Mouse (Mus musculus) forebrain, embryonic 10.5 days (tissue): ENCODE data around the gene Nacad. TPM values are rescaled to one million over a fixed set of nuclear protein-coding genes. Genes with fewer than 3 reads are reported as not detected.

Experiments used
- DNase-seq: peaks from one replicate; pipeline ENCODE4 v3.0.0-alpha.2; 2017; ENCODE audit warnings: low spot score; ENCODE audit errors: extremely low spot score
- H3K27ac ChIP-seq: fragments of 300-500 bp; sonication (generic); 2 replicates; pipeline ENCODE4 v1.5.1; 2016; ENCODE audit warnings: mild to moderate bottlenecking
- H3K27me3 ChIP-seq: fragments of 300-500 bp; sonication (generic); 2 replicates; pipeline ENCODE4 v1.6.1; 2016; ENCODE audit warnings: mild to moderate bottlenecking; ENCODE audit not compliant: poor library complexity, severe bottlenecking
- H3K36me3 ChIP-seq: fragments of 300-500 bp; sonication (generic); replicated peaks from 2 replicates; pipeline ENCODE4 v1.6.1; 2016; ENCODE audit warnings: mild to moderate bottlenecking, moderate library complexity
- H3K4me1 ChIP-seq: fragments of 300-500 bp; sonication (generic); 2 replicates; pipeline ENCODE4 v1.6.1; 2016
- H3K4me3 ChIP-seq: fragments of 300-500 bp; sonication (generic); 2 replicates; pipeline ENCODE4 v1.5.1; 2016; ENCODE audit warnings: mild to moderate bottlenecking, moderate library complexity
- H3K9me3 ChIP-seq: fragments of 300-500 bp; sonication (generic); 2 replicates; pipeline ENCODE4 v1.6.1; 2016; ENCODE audit warnings: mild to moderate bottlenecking, moderate library complexity
- WGBS: fragments of 180-500 bp; shearing (Covaris S2); methylation state at CpG from one replicate; pipeline ENCODE4 v1.1.7; 2016; 5-methylcytosine and 5-hydroxymethylcytosine counted together
- polyA plus RNA-seq: library from polyadenylated mRNA; unstranded; fragments of >200 nt; fragmentation: Nextera tagmentation; extraction: Ambion mirVana; gene quantifications from 2 replicates; pipeline ENCODE4 v1.2.1, GENCODE M21; 2016

Gene Nacad
- polyA plus RNA-seq, 1 experiment from 2014 or later = 7.1 TPM

DNA sequence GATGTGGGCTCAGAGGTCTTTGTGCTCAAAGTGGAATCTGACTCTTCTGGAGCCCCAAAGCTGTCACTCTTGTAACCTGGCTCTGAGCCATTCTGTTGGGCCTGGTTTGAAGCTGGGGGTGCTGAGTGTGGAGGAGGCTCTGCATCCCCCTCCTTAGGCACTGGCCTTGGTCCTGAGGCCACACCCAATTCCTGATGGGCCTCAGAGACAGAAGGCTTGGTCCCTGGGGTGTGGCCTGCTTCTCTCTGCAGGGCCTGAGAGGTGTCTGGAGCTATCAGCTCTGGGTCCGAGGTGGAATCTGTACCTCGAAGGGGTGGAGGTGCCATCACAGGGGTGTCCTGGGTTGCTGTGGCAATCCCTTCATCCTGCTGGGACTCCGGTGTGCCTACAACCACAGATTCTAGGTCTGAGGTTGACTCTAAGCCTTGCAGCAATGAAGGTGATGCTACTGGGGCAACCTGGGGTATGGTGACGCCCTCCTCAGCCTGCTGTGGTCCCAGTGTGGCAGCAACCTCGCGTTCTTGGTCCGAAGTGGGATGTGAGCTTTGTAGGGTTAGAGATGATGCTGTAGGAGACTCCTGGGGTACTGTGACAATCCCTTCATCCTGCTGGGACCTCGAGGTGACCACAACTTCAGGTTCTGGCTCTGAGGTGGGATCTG is 5.4 kb downstream of the Nacad start:
- 78% methylated on average over 8 of the region's 8 CpGs for WGBS
- DNase-seq = no peak
- no peak overlapping the region for H3K4me3 ChIP-seq
- H3K27me3 ChIP-seq = peaks cover 34% of the 10 kb centered on the region
- H3K4me1 ChIP-seq = peaks cover 58% of the 10 kb centered on the region
- peaks cover 32% of the 10 kb centered on the region for H3K36me3 ChIP-seq
- no peaks in the 10 kb centered on the region for H3K9me3 ChIP-seq
- no peak overlapping the region for H3K27ac ChIP-seq

DNA sequence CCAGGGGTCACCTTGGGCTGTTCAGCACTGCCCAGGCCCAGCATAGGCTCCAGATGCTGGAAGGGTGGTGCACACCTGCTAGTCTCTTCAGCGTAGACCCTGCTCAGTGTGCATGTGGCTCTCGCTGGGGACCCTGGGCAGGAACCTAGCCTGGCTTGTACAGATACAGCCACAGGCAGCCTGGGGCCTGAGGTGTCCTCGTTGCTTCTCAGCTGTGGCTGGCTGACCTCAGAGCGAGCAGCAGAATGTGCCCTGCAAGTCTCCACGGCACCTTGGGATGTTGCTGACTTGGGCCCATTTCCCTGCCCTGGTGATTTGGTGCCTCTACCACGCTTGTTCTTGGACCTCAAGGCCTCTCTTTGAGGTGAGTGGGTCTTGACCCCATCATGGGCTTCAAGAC is 6.0 kb downstream of the Nacad start:
- peak overlapping the region; percentile 79; the same call in 1 of the 2 replicates for H3K27ac ChIP-seq
- H3K36me3 ChIP-seq = peaks cover 38% of the 10 kb centered on the region
- no peak overlapping the region for H3K4me3 ChIP-seq

GRCm38 (mm10) chr11:6599011-6599681 is 6.7 kb downstream of the Nacad start:
- H3K27me3 ChIP-seq = peaks cover 21% of the 10 kb centered on the region
- H3K27ac ChIP-seq = peak overlapping the region; percentile 79
- peak overlapping the region; percentile 33 for H3K4me3 ChIP-seq
- peaks cover 45% of the 10 kb centered on the region for H3K36me3 ChIP-seq
- H3K4me1 ChIP-seq = peaks cover 45% of the 10 kb centered on the region
- no peaks in the 10 kb centered on the region for H3K9me3 ChIP-seq
- DNase-seq = no peak
- WGBS = 18% methylated on average over 27 of the region's 27 CpGs

More for the DNA sequence above, 6.0 kb downstream of the Nacad start:
- H3K4me1 ChIP-seq = peaks cover 52% of the 10 kb centered on the region
- peaks cover 28% of the 10 kb centered on the region for H3K27me3 ChIP-seq
- H3K9me3 ChIP-seq = no peaks in the 10 kb centered on the region
- no peak for DNase-seq
- WGBS = 86% methylated on average over 6 of the region's 6 CpGs

GRCm38 (mm10) chr11:6598191-6598889 is 7.5 kb downstream of the Nacad start:
- H3K36me3 ChIP-seq = peaks cover 53% of the 10 kb centered on the region
- peak overlapping the region; percentile 33 for H3K4me3 ChIP-seq
- peaks cover 13% of the 10 kb centered on the region for H3K27me3 ChIP-seq
- no peaks in the 10 kb centered on the region for H3K9me3 ChIP-seq
- H3K27ac ChIP-seq = peak overlapping the region; percentile 79
- no peak for DNase-seq
- WGBS = 56% methylated on average over 19 of the region's 19 CpGs
- peaks cover 37% of the 10 kb centered on the region for H3K4me1 ChIP-seq

GRCm38 (mm10) chr11:6597523-6597922 is 8.3 kb downstream of the Nacad start:
- Histone ChIP-seq H3K4me3 (no peak overlapping the region), H3K27ac (no peak overlapping the region), H3K9me3 (no peaks in the 10 kb centered on the region), H3K4me1 (peaks cover 32% of the 10 kb centered on the region), H3K27me3 (peaks cover 5% of the 10 kb centered on the region; the same call in 1 of the 2 replicates), H3K36me3 (peaks cover 61% of the 10 kb centered on the region)
- DNase-seq = no peak
- WGBS = 84% methylated on average over 7 of the region's 7 CpGs

- H3K4me1 ChIP-seq = peaks cover 30% of the 10 kb centered on the region
- H3K36me3 ChIP-seq = peaks cover 70% of the 10 kb centered on the region
- H3K4me3 ChIP-seq = no peak overlapping the region
- H3K9me3 ChIP-seq = no peaks in the 10 kb centered on the region
- H3K27me3 ChIP-seq = no peaks in the 10 kb centered on the region
- WGBS = 87% methylated on average over 3 of the region's 3 CpGs
- DNase-seq = no peak
- H3K27ac ChIP-seq = no peak overlapping the region
These were observed 9.2 kb downstream of the Nacad start for GRCm38 (mm10) chr11:6596616-6597015.

DNA sequence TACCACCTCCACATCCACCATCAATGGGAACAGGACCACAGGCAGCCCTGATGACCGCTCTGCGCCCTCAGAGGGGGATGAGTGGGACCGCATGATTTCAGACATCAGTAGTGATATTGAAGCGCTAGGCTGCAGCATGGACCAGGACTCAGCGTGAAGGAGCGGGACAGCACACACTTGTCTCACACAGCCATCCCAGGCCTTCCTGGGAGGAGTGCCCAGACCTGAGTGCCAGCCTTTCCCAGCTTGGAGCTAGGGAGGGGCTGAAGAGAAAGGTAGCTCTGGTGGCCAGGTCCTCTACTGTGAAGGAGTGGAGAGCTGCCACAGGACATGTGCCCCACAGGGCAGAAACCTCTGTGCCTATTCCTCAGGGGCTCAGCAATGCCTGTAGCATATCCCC is 9.6 kb downstream of the Nacad start:
- Histone ChIP-seq H3K36me3 (peaks cover 74% of the 10 kb centered on the region), H3K9me3 (no peaks in the 10 kb centered on the region), H3K4me3 (no peak overlapping the region), H3K27ac (no peak overlapping the region), H3K27me3 (no peaks in the 10 kb centered on the region), H3K4me1 (peaks cover 30% of the 10 kb centered on the region)
- WGBS = 93% methylated on average over 6 of the region's 6 CpGs
- DNase-seq = no peak

DNA sequence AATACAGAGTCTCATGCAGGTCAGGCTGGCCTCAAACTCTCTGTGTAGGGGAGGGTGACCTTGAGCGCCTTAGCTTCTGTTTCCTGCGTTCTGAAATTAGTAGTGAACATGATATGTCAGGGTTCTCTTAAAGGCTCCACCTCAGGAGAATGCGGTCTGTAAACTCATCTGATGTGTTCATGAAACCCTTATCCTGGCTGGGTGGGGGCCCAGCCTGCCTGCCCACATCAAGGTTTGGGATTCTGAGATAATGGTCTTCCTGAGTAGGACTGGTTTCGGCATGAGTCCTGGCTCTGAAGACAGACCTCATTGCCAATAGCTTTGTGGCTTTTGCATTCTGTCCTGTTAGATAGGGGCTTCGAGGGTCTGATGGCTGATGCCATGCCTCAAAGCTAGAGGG is 10.5 kb downstream of the Nacad start:
- WGBS = 90% methylated on average over 5 of the region's 5 CpGs
- Histone ChIP-seq H3K27ac (no peak overlapping the region), H3K36me3 (peaks cover 83% of the 10 kb centered on the region), H3K27me3 (no peaks in the 10 kb centered on the region), H3K4me3 (no peak overlapping the region), H3K4me1 (peaks cover 26% of the 10 kb centered on the region), H3K9me3 (no peaks in the 10 kb centered on the region)
- DNase-seq = no peak

DNA sequence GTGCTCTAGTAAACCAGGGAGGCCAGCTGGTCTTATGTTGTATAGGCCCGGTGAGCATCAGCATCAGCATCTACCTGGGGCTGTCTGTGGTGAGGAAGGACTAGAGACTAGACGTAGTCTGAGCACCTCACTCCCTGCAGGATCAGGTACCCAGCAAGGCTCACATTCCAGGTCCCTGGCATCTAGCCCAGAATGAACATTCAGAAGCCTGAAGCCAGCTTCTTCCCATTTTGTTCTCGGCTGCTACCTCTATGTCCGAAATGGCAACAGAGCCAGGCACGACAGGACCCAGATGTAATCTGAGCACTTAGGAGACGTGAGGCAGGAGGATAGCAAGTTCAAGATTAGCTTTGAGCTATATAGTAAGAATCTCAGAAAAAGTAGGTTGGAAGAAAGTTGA is 11.0 kb downstream of the Nacad start:
- Histone ChIP-seq H3K9me3 (no peaks in the 10 kb centered on the region), H3K4me3 (no peak overlapping the region), H3K4me1 (peaks cover 22% of the 10 kb centered on the region), H3K36me3 (peaks cover 88% of the 10 kb centered on the region), H3K27me3 (no peaks in the 10 kb centered on the region), H3K27ac (no peak overlapping the region)
- no peak for DNase-seq
- 94% methylated on average over 6 of the region's 6 CpGs for WGBS

DNA sequence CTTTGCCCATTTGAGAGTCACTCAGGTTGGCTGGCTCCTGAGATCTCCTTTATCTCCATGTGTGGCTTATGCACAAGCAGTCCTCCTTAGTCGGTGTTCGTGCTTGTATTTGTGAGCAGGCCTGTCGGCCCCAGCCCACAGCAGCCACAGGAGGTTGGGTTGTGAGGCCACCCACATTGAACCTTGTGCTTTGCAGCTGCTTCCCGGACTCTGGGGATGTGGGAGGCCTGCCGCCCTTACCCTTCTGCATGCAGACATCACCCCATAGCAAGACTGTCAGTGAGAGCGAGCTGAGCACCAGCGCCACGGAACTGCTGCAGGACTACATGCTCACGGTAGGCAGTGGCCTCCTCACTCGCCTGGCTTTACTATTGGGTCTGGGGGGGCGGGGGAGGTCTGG is 12.4 kb downstream of the Nacad start:
- peaks cover 99% of the 10 kb centered on the region for H3K36me3 ChIP-seq
- 85% methylated on average over 11 of the region's 11 CpGs for WGBS

DNA sequence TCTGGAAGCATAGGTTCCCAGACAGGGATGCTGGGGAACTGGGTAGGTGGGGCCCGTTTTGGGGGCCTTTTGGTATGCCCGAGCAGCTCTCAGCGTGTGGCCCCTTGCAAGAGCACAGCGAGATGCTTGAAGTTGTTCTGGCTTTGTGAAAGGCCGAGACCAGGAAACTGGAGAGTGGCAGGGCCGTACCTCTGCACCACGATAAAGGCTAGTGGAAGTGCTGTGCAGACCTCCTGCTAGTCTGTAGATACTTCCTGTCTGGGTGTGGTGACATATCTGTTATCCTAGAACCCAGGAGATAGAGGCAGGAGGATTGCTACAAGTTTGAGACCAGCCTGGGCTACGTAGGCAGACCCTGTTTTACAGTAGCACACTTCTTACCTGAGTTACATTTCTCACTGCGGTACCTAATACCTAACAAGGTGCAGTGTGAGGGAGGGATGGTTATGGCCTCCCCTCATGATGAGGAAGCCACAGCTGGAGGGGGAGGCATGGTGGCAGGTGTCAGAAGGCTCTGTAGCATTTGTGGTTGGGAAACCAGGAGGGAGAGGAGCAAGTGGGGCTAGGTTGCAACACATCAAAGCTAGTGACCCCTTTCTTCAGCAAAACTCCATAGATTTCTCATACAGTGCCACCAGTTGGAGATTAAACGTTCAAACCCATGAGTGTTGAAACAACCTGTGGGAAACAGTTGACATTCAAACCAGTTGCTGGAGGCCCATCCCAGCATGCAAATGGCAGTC is 14.7 kb downstream of the Nacad start:
- no peak overlapping the region for H3K4me3 ChIP-seq
- H3K27ac ChIP-seq = no peak overlapping the region
- H3K9me3 ChIP-seq = no peaks in the 10 kb centered on the region
- no peak for DNase-seq
- no peaks in the 10 kb centered on the region for H3K27me3 ChIP-seq
- no peaks in the 10 kb centered on the region for H3K4me1 ChIP-seq
- H3K36me3 ChIP-seq = peaks cover 97% of the 10 kb centered on the region
- 87% methylated on average over 10 of the region's 10 CpGs for WGBS

More for the DNA sequence above, 12.4 kb downstream of the Nacad start:
- H3K27ac ChIP-seq = no peak overlapping the region
- no peaks in the 10 kb centered on the region for H3K9me3 ChIP-seq
- DNase-seq = no peak
- peaks cover 7% of the 10 kb centered on the region for H3K4me1 ChIP-seq
- H3K4me3 ChIP-seq = no peak overlapping the region
- no peaks in the 10 kb centered on the region for H3K27me3 ChIP-seq

DNA sequence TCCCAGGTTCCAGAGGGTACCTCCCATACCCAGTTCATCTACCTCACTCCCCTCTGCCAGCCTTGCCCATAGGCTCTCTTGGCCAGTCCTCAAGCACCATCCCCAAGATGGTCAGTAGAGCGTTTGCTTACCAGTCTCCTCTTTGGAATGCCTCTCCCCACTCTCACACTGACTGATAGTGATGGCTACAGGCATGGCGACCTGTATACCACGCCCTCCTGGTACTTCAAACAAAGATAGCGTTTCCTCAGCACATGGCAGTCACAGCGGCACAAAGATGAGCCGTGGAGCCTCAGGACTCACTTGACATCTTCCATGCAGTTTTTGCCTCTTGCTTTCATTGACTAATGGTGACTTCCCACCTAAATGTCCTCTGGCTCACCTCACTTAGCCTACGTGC is 16.0 kb downstream of the Nacad start:
- no peaks in the 10 kb centered on the region for H3K9me3 ChIP-seq
- H3K4me3 ChIP-seq = no peak overlapping the region
- 91% methylated on average over 7 of the region's 7 CpGs for WGBS
- no peaks in the 10 kb centered on the region for H3K27me3 ChIP-seq
- peaks cover 97% of the 10 kb centered on the region for H3K36me3 ChIP-seq
- no peak for DNase-seq
- no peaks in the 10 kb centered on the region for H3K4me1 ChIP-seq
- H3K27ac ChIP-seq = no peak overlapping the region
